Mouse (Mus musculus): ENCODE results near the gene Slc25a18. TPM values are rescaled to one million over a fixed set of nuclear protein-coding genes. Genes with fewer than 3 reads are reported as not detected.

The Slc25a18 gene
- polyA plus RNA-seq, 1 experiment = 0.07 TPM

DNA sequence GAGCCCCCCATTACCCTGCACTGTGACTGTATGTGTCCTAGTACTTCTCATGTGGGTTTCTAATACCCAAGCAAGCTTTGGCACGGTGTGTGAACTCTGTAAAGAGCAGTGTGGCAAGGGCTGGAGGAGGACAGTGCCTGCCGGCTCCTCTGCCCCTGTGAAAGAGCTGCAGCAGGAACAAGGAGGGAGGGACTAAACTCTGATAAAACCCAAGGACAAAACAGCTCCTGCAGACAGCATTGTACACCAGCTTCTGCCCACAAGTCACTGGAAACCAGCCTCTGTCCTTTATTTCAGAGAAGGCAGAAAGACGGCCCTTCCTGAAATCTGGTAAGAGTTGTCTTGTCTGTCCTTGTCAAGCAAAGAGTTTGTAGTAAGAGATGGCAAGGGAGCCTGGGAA lies 2.9 kb downstream of the Slc25a18 start:
- no peaks in the 10 kb centered on the region for H3K79me2 ChIP-seq (ENCODE audit: control insufficient read depth, insufficient read depth)
- H3K4me3 ChIP-seq (ENCODE audit: insufficient read depth, poor library complexity, severe bottlenecking) = no peak overlapping the region
- H3K36me3 ChIP-seq (ENCODE audit: control insufficient read depth, insufficient read depth) = no peaks in the 10 kb centered on the region
- no peaks in the 10 kb centered on the region for H3K27me3 ChIP-seq (ENCODE audit: control insufficient read depth, insufficient read depth, insufficient read length)
- no peak overlapping the region for H3ac ChIP-seq (ENCODE audit: control insufficient read depth, insufficient read length, low read depth)
- H3K79me3 ChIP-seq (ENCODE audit: low read depth) = no peaks in the 10 kb centered on the region
- TF ChIP-seq MYOD1 (IDR thresholded peaks at IDR 0.05; ENCODE audit: control insufficient read depth, insufficient read length, low read depth) (no peak), CEBPB (IDR thresholded peaks at IDR 0.05; ENCODE audit: low read depth) (no peak), CTCF (IDR thresholded peaks at IDR 0.05; ENCODE audit: control insufficient read depth, insufficient read depth, insufficient read length) (no peak), MYOG (IDR thresholded peaks at IDR 0.05; ENCODE audit: control insufficient read depth, extremely low read depth, insufficient read length) (no peak), USF1 (IDR thresholded peaks at IDR 0.05; ENCODE audit: low read depth) (no peak), MAX (IDR thresholded peaks at IDR 0.05) (no peak), FOSL1 (IDR thresholded peaks at IDR 0.05; ENCODE audit: insufficient read depth, low read length, poor library complexity, severe bottlenecking) (no peak)

DNA sequence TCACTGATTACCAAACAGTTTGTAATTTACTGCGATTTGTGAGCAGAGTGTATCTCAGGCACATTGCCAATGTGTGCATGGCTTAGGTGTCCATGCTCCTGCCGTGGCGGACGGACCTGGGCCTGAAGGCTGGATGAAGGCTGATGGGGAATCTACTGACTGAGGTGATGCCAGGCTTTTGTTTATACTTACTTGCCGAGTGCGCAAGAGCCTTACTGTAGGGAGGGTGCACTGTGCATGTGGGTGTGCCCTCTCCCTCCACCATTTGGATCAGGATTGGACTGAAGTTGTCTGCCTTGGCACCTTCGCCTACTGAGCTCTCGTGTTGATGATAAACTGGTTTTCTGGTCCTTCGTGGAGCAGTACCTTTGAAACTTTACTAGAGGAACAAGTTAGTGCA lies 4.2 kb downstream of the Slc25a18 start:
- Histone ChIP-seq H3K4me3 (ENCODE audit: insufficient read depth, poor library complexity, severe bottlenecking) (no peak overlapping the region), H3K27me3 (ENCODE audit: control insufficient read depth, insufficient read depth, insufficient read length) (no peaks in the 10 kb centered on the region), H3K79me2 (ENCODE audit: control insufficient read depth, insufficient read depth) (no peaks in the 10 kb centered on the region), H3K36me3 (ENCODE audit: control insufficient read depth, insufficient read depth) (no peaks in the 10 kb centered on the region), H3K79me3 (ENCODE audit: low read depth) (no peaks in the 10 kb centered on the region), H3ac (ENCODE audit: control insufficient read depth, insufficient read length, low read depth) (no peak overlapping the region)
- TF ChIP-seq MYOG (IDR thresholded peaks at IDR 0.05; ENCODE audit: control insufficient read depth, extremely low read depth, insufficient read length) (no peak), CEBPB (IDR thresholded peaks at IDR 0.05; ENCODE audit: low read depth) (no peak), FOSL1 (IDR thresholded peaks at IDR 0.05; ENCODE audit: insufficient read depth, low read length, poor library complexity, severe bottlenecking) (no peak), CTCF (IDR thresholded peaks at IDR 0.05; ENCODE audit: control insufficient read depth, insufficient read depth, insufficient read length) (no peak), MYOD1 (IDR thresholded peaks at IDR 0.05; ENCODE audit: control insufficient read depth, insufficient read length, low read depth) (no peak), USF1 (IDR thresholded peaks at IDR 0.05; ENCODE audit: low read depth) (no peak), MAX (IDR thresholded peaks at IDR 0.05) (no peak)

DNA sequence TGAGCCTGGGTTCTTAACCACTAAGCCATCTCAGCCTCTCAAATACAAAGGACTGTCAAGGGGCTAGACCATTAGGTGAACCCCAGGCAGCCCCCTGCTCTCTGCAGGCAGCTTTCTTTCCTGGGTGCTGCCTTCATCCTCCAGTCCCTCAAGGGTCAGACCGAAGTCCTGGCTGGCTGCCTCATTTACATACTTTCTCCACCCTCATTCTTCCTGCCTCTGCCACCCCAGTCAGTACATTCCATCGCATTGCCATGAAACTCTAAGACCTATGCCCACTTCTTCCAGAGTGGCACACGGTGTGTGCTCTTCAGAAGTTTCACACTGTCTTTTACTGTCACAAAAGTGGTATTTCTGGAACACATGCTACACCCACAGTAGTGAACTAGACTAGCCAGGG lies 4.8 kb downstream of the Slc25a18 start:
- H3K36me3 ChIP-seq (ENCODE audit: control insufficient read depth, insufficient read depth) = no peaks in the 10 kb centered on the region
- no peaks in the 10 kb centered on the region for H3K79me3 ChIP-seq (ENCODE audit: low read depth)
- H3K4me3 ChIP-seq (ENCODE audit: insufficient read depth, poor library complexity, severe bottlenecking) = no peak overlapping the region
- H3K79me2 ChIP-seq (ENCODE audit: control insufficient read depth, insufficient read depth) = no peaks in the 10 kb centered on the region
- no peaks in the 10 kb centered on the region for H3K27me3 ChIP-seq (ENCODE audit: control insufficient read depth, insufficient read depth, insufficient read length)
- no peak overlapping the region for H3ac ChIP-seq (ENCODE audit: control insufficient read depth, insufficient read length, low read depth)
- TF ChIP-seq MYOD1 (IDR thresholded peaks at IDR 0.05; ENCODE audit: control insufficient read depth, insufficient read length, low read depth) (no peak), MAX (IDR thresholded peaks at IDR 0.05) (no peak), MYOG (IDR thresholded peaks at IDR 0.05; ENCODE audit: control insufficient read depth, extremely low read depth, insufficient read length) (no peak), USF1 (IDR thresholded peaks at IDR 0.05; ENCODE audit: low read depth) (no peak), FOSL1 (IDR thresholded peaks at IDR 0.05; ENCODE audit: insufficient read depth, low read length, poor library complexity, severe bottlenecking) (no peak), CEBPB (IDR thresholded peaks at IDR 0.05; ENCODE audit: low read depth) (no peak), CTCF (IDR thresholded peaks at IDR 0.05; ENCODE audit: control insufficient read depth, insufficient read depth, insufficient read length) (no peak)

DNA sequence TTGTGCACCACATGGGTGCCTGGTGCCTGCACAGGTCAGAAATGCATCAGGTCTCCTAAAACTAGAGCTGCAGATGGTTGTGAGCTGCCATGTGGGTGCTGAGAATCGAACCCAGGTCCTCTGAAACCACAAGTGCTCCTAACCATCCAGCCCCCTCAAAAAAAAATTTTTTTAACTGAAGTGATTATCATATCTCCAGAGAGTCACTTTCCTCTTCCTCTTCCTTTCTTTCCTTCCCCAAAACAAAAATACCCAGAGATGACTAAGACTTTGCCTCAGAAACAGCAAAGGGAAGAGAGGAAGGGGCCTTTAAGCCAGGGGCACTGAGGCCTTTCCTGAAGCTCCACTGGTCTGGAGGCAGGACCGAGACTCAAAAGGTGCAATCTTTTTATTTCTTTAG lies 9.6 kb downstream of the Slc25a18 start:
- H3ac ChIP-seq (ENCODE audit: control insufficient read depth, insufficient read length, low read depth) = no peak overlapping the region
- H3K4me3 ChIP-seq (ENCODE audit: insufficient read depth, poor library complexity, severe bottlenecking) = no peak overlapping the region
- H3K79me2 ChIP-seq (ENCODE audit: control insufficient read depth, insufficient read depth) = no peaks in the 10 kb centered on the region
- H3K36me3 ChIP-seq (ENCODE audit: control insufficient read depth, insufficient read depth) = no peaks in the 10 kb centered on the region
- H3K27me3 ChIP-seq (ENCODE audit: control insufficient read depth, insufficient read depth, insufficient read length) = no peaks in the 10 kb centered on the region
- no peaks in the 10 kb centered on the region for H3K79me3 ChIP-seq (ENCODE audit: low read depth)
- TF ChIP-seq CTCF (IDR thresholded peaks at IDR 0.05; ENCODE audit: control insufficient read depth, insufficient read depth, insufficient read length) (no peak), CEBPB (IDR thresholded peaks at IDR 0.05; ENCODE audit: low read depth) (no peak), MAX (IDR thresholded peaks at IDR 0.05) (no peak)

DNA sequence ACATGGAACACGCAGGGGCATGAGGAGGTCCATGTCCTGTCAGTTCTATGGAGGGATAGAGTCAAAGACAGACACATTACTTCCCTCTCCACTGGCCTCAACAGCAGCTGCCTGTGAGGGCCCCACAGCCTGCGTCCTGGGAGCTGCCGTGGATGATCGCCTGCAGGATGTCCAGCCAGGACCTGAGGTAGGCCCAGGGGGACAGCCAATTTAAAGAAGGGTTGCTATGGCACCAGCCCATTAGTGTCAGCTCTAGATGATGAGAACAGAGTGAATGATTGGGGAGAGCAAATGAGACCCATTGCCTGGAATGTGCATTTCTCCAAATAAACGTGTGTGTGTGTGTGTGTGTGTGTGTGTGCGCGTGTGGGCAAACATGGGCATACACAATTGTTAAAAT lies 11.0 kb downstream of the Slc25a18 start:
- TF ChIP-seq FOSL1 (IDR thresholded peaks at IDR 0.05; ENCODE audit: insufficient read depth, low read length, poor library complexity, severe bottlenecking) = no peak
- no peaks in the 10 kb centered on the region for H3K36me3 ChIP-seq (ENCODE audit: control insufficient read depth, insufficient read depth)
- H3K4me3 ChIP-seq (ENCODE audit: insufficient read depth, poor library complexity, severe bottlenecking) = no peak overlapping the region
- H3K27me3 ChIP-seq (ENCODE audit: control insufficient read depth, insufficient read depth, insufficient read length) = no peaks in the 10 kb centered on the region
- no peak overlapping the region for H3ac ChIP-seq (ENCODE audit: control insufficient read depth, insufficient read length, low read depth)
- H3K79me3 ChIP-seq (ENCODE audit: low read depth) = no peaks in the 10 kb centered on the region
- H3K79me2 ChIP-seq (ENCODE audit: control insufficient read depth, insufficient read depth) = no peaks in the 10 kb centered on the region

GRCm38 (mm10) chr6:120788068-120788607 lies 14.8 kb downstream of the Slc25a18 start:
- Histone ChIP-seq H3K27me3 (ENCODE audit: control insufficient read depth, insufficient read depth, insufficient read length) (no peaks in the 10 kb centered on the region), H3K79me2 (ENCODE audit: control insufficient read depth, insufficient read depth) (no peaks in the 10 kb centered on the region), H3ac (ENCODE audit: control insufficient read depth, insufficient read length, low read depth) (no peak overlapping the region), H3K79me3 (ENCODE audit: low read depth) (no peaks in the 10 kb centered on the region), H3K4me3 (ENCODE audit: insufficient read depth, poor library complexity, severe bottlenecking) (no peak overlapping the region), H3K36me3 (ENCODE audit: control insufficient read depth, insufficient read depth) (peaks cover 5% of the 10 kb centered on the region)
- TF ChIP-seq CEBPB (IDR thresholded peaks at IDR 0.05; ENCODE audit: low read depth) = no peak
- no peak for TF ChIP-seq MYOD1 (IDR thresholded peaks at IDR 0.05; ENCODE audit: control insufficient read depth, insufficient read length, low read depth)
- TF ChIP-seq MYOG (IDR thresholded peaks at IDR 0.05; ENCODE audit: control insufficient read depth, extremely low read depth, insufficient read length) = no peak
- no peak for TF ChIP-seq CTCF (IDR thresholded peaks at IDR 0.05; ENCODE audit: control insufficient read depth, insufficient read depth, insufficient read length)
- TF ChIP-seq MAX (IDR thresholded peaks at IDR 0.05) = no peak
- TF ChIP-seq USF1 (IDR thresholded peaks at IDR 0.05; ENCODE audit: low read depth) = no peak
- TF ChIP-seq FOSL1 (IDR thresholded peaks at IDR 0.05; ENCODE audit: insufficient read depth, low read length, poor library complexity, severe bottlenecking) = no peak

All from C2C12 (cell line).